Comparison of ENCODE assay signal across 33 mouse cellular contexts in genomic region chr1:179752276-179752675, GRCm38 (mm10). TPM values are rescaled to one million over a fixed set of nuclear protein-coding genes. Genes with fewer than 3 reads are reported as not detected.
"Had no signal": no experiment of that assay in that cellular context is flagged by ENCODE, and none has a peak within 500 bp of the region (broad histone marks: within the 10 kb centered on the region; RNA-seq: fewer than 3 reads in every experiment).

No protein-coding gene starts in this region.

- H3K9ac ChIP-seq: embryonic facial prominence, embryonic 12.5 days; embryonic facial prominence, embryonic 13.5 days; embryonic facial prominence, embryonic 15.5 days; forebrain, embryonic 12.5 days; forebrain, embryonic 13.5 days; forebrain, embryonic 15.5 days; forebrain, postnatal 0 days had no signal

- ATAC-seq: forebrain, embryonic 13.5 days; forebrain, embryonic 14.5 days; forebrain, embryonic 15.5 days; forebrain, embryonic 16.5 days; forebrain, postnatal 0 days had no signal

- DNase-seq: embryo, embryonic 11 days; forebrain, postnatal 0 days; gastrocnemius, postnatal 10 days; gastrocnemius, postnatal 14 days; gastrocnemius, postnatal 25 days; gastrocnemius, postnatal 36 days had no signal

- H3K27ac ChIP-seq: embryonic facial prominence, embryonic 10.5 days; embryonic facial prominence, embryonic 12.5 days; embryonic facial prominence, embryonic 13.5 days; embryonic facial prominence, embryonic 15.5 days; forebrain, embryonic 10.5 days; forebrain, embryonic 12.5 days; forebrain, embryonic 13.5 days; forebrain, embryonic 15.5 days; gastrocnemius, adult 2 months; heart, adult 2 months had no signal

- H3K4me2 ChIP-seq: embryonic facial prominence, embryonic 12.5 days; embryonic facial prominence, embryonic 13.5 days; embryonic facial prominence, embryonic 15.5 days; forebrain, embryonic 12.5 days; forebrain, embryonic 13.5 days; forebrain, embryonic 15.5 days had no signal

- H3K27me3 ChIP-seq: embryonic facial prominence, embryonic 12.5 days; embryonic facial prominence, embryonic 13.5 days; embryonic facial prominence, embryonic 15.5 days; forebrain, embryonic 12.5 days; forebrain, embryonic 13.5 days; forebrain, embryonic 15.5 days had no signal

- H3K4me3 ChIP-seq: embryonic facial prominence, embryonic 10.5 days; embryonic facial prominence, embryonic 12.5 days; embryonic facial prominence, embryonic 13.5 days; embryonic facial prominence, embryonic 15.5 days; erythroblast, embryonic 14.5 days; forebrain, embryonic 10.5 days; forebrain, embryonic 12.5 days; forebrain, embryonic 13.5 days; forebrain, embryonic 15.5 days; gastrocnemius, adult 2 months; heart, adult 2 months had no signal

- H3K9me3 ChIP-seq: embryonic facial prominence, embryonic 10.5 days; embryonic facial prominence, embryonic 12.5 days; embryonic facial prominence, embryonic 13.5 days; embryonic facial prominence, embryonic 15.5 days; forebrain, embryonic 10.5 days; forebrain, embryonic 12.5 days; forebrain, embryonic 13.5 days; forebrain, embryonic 15.5 days had no signal

- H3K4me1 ChIP-seq: embryonic facial prominence, embryonic 10.5 days; embryonic facial prominence, embryonic 12.5 days; embryonic facial prominence, embryonic 13.5 days; embryonic facial prominence, embryonic 15.5 days; forebrain, embryonic 10.5 days; forebrain, embryonic 12.5 days; forebrain, embryonic 13.5 days; forebrain, embryonic 15.5 days had no signal

RNA-seq across cellular contexts. Expression of gene Kif28, which starts 7.2 kb away (rescaled TPM):
- total RNA-seq: common myeloid progenitor, adult 5-6 weeks; forebrain, postnatal 0 days; granulocyte monocyte progenitor cell, adult 5-6 weeks had no signal
- polyA plus RNA-seq: embryonic facial prominence, embryonic 11.5 days; embryonic facial prominence, embryonic 13.5 days; erythroblast, embryonic 14.5 days; forebrain, embryonic 10.5 days; forebrain, embryonic 11.5 days; forebrain, embryonic 12.5 days; forebrain, embryonic 13.5 days; forebrain, embryonic 14.5 days; forebrain, embryonic 15.5 days; forebrain, embryonic 16.5 days; forebrain, postnatal 0 days; gonadal fat pad, adult 2 months had no signal

RNA-seq across cellular contexts. Expression of gene Gm10518, which starts 50.9 kb away (rescaled TPM):
- total RNA-seq: common myeloid progenitor, adult 5-6 weeks; forebrain, postnatal 0 days; gastrocnemius, adult 18-20 months; gastrocnemius, adult 2 months; gastrocnemius, adult 8-10 months; gastrocnemius, postnatal 10 days; gastrocnemius, postnatal 14 days; gastrocnemius, postnatal 25 days; gastrocnemius, postnatal 36 days; gastrocnemius, postnatal 4 days; granulocyte monocyte progenitor cell, adult 5-6 weeks; heart, adult 18-20 months; heart, adult 2 months; heart, adult 8-10 months had no signal
- polyA plus RNA-seq: cerebellum, adult 2 months; cortical plate, adult 2 months; embryonic facial prominence, embryonic 12.5 days; embryonic facial prominence, embryonic 14.5 days; erythroblast, embryonic 14.5 days; forebrain, embryonic 13.5 days; forebrain, embryonic 14.5 days; forebrain, embryonic 15.5 days; forebrain, embryonic 16.5 days; forebrain, postnatal 0 days; frontal cortex, adult 2 months; gonadal fat pad, adult 2 months; heart, adult 2 months had no signal
